Mouse (Mus musculus): ENCODE measurements around the gene Hist1h2ad.
"Not testable (repeated sequence)": the region's sequence is repeated elsewhere in the genome, so short reads cannot be mapped to it uniquely, and the experiment has no call there.

Gene Hist1h2ad

DNA sequence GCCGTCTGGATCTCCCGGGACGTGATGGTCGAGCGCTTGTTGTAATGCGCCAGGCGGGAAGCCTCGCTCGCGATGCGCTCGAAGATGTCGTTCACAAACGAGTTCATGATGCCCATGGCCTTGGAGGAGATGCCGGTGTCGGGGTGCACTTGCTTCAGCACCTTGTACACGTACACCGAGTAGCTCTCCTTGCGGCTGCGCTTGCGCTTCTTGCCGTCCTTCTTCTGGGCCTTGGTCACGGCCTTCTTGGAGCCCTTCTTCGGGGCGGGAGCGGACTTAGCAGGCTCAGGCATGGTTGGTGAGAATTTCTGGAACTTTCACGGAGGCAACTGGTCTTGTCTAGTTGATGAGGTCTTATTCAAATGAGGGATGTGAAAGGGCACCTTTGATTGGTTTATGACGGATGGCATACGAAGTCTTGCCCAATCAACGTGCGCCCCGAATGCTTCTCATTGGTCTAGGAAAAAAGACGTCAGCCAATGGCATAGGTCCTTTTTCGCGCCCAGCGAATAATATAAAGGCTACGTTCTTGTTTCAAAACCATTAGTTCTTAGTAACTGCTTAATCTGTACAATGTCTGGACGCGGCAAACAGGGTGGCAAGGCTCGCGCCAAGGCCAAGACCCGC is at the start of gene Hist1h2ad, which contains the start of gene Hist1h2bf:
TSS of gene Hist1h2ad (plus strand) at position 484 of the 627 bp plus-strand sequence.
TSS of gene Hist1h2bf (minus strand) at position 299 of the 627 bp plus-strand sequence.
- peak; percentile 60 for DNase-seq

- peak; percentile 66 for DNase-seq
These were observed 49.5 kb upstream of the Hist1h2ad start for GRCm38 (mm10) chr13:23524654-23525053.

DNA sequence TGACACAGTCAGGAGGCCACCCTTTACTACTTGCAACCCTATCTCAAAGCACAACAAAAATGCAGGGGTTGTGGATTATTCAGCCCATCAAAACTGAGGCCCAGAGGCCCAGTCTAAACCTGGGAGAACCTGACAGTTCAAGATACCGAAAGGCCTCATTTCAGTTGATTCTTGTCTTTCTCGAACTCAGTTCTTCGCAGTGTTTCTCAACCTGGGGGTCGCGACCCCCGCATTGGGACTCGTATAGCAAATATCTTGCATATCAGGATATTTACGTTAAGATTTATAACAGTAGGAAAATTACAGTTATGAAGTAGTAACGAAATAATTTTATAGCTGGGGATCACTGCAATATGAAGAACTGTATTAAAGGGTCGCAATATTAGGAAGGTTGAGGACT is 48.3 kb upstream of the Hist1h2ad start:
- no peak for DNase-seq

DNA sequence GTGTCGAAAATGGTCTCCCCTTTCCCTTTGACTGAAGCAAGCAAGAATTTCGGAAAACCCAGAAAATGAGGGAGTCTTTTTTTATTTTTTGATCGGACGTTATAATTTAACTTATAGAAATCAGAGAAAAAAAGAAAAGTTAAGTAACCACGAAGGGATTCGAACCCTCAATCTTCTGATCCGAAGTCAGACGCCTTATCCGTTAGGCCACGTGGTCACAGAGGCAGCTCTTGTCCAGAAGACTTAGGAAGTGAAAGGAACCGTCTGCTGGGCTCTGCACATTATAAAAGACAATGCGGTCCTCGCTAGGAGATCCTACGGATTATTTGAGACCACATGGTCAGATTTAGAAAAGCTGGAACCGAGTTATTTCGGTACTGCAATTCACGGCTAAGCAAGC is 47.9 kb upstream of the Hist1h2ad start:
- DNase-seq = peak; percentile 91

DNA sequence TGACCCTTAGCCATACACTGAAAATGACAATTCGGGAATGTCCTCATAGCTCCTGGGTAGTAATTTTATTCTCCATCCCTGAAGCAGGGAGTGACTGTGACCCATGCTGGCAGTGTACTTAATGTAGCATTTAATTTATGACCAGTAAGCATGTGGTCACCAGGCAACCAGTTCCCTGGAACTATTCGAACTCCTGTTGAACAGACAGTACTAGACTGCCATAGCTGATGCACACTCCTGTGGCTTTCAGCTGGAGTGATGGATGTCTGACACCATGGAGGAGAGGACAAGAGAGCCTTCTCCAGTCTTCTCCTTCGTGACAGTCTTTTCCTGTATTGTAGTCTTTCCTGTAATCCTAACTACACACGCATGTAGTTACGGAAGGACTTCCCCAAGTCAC is 45.2 kb upstream of the Hist1h2ad start:
- no peak for DNase-seq

DNA sequence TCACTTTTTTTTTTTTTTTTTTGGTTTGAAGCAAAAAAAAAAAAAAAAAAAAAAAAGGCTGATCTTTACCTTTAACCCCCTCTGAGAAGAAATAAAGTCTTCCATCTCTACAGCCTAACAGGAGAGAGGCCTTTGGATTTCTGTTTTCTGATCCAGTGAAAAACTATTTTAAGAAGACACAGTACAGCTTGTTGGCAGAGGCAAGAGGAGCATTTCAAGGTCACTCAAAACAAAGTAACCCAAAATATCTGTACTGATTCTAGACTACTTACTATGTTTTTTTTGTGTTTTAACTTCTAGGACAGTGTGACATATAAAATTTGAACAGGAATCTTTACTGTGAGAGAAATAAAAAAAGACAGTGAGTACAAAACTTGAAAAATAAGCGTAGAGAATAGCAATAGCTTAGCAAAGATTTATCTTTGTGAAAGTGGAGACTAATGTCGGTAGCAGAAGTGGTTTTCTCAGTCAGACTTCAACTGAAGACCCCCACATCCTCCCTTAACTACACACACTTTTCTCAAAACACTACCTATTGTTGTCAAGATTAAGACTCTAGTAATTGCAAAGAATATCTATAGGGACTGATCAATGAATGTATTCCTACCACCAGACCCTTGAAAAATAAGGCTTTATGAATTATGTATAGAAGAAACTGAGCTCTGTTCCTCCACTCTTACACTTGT is 44.6 kb upstream of the Hist1h2ad start:
- DNase-seq = no peak

DNA sequence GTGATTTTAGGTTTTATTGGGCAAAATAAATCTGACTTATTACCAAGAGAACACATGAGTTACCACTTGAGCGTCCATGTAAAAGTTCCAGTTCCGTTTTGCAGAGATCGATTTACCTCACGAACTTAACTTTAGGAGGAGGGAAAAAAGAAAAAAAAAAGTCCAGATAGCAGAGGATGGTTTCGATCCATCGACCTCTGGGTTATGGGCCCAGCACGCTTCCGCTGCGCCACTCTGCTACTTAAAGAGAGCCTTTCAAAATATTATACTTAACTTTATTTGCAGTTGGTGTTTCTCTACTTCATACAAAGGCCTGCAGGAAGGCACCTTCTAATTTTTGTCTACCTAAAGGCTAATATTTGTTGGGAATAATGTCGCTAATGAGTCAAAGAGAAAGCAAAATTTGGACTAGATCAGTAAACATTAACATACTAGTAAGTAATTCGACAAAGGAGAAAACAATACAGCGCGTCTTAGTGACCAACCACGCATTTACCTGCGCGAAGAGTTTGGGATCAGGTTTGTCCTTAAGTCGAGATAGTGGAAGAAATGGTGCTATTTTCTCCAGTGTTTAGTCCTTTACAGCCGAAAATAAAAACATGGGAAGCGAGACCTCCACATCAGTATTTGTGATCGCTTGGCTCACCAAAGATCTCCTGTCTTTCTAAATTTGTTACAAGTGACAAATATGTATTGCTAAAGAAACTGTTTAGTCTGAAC is 43.8 kb upstream of the Hist1h2ad start:
- DNase-seq = peak; percentile 72

DNA sequence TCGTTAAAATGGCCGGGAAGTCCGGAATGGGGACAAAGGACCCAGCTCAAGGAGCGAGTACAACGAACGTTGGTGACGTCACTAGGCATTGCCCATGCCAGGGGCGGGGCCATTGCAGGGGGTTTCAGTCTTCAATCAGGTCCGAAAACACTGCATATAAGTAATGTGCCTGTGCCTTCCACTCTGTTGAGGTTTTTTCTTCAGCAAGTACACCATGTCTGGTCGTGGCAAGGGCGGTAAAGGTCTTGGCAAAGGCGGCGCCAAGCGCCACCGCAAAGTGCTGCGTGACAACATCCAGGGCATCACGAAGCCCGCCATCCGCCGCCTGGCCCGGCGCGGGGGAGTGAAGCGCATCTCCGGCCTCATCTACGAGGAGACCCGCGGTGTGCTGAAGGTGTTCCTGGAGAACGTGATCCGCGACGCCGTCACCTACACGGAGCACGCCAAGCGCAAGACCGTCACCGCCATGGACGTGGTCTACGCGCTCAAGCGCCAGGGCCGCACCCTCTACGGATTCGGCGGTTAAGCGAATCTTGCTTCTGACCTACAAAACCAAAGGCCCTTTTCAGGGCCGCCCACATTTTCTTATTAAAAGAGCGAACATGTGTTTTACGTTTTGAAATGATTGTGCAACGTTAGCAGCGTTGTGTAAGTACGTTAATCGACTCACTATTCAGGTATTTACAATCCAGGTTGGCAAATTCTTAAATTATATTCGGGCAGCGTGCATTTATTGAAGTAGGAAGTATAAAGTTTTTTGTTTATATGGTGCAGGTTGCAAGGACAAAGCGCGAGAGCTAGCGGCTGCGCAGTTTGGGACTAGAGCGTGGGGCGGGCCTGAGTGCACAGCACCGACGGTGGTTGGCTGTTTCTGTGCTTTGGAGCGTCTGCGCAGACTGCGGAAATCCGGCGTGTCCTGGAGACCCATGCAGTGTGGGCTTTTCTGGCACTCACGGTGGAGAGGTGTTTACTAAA is 43.0 kb upstream of the Hist1h2ad start, which contains the start of gene Hist1h4h:
TSS of gene Hist1h4h (plus strand) at position 150 of the 975 bp plus-strand sequence.
- DNase-seq = peak; percentile 97

DNA sequence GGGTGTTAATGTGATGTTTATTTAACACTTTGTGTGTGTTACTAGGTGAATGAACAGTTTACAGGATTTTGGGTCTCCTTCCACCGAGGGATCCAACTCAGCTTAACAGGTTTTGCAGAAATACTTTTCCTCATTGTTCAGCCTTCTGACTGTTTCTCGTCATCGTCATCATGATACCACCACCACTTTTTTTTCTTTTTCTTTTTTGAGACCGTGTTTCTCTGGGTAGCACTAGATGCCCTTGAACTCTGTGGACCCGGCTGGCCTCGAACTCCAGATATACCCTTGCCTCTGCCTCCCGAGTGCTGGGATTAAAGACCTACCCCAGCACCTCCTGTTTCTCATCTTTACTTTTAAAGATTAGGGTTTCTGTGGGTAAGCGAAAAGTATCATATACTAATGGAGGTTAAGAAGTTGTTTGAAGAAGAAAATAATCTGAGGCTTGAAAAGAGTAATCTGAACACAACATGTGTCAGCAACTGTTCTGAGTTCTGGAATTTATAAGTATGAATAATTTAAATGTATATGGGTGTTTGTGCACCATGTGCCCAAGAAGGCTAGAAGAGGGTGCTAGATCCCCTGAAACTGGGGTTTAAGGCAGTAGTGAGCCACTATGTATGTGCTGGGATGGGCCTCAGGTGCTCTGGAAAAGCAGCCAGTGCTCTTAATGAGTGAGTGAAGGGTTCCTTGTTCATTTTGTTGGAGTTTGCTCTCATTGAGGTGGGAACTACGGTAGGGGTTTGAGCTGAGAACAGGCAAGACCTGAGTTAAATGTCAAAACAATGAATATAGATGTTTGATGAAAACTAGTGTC is 41.7 kb upstream of the Hist1h2ad start:
- DNase-seq = no peak

DNA sequence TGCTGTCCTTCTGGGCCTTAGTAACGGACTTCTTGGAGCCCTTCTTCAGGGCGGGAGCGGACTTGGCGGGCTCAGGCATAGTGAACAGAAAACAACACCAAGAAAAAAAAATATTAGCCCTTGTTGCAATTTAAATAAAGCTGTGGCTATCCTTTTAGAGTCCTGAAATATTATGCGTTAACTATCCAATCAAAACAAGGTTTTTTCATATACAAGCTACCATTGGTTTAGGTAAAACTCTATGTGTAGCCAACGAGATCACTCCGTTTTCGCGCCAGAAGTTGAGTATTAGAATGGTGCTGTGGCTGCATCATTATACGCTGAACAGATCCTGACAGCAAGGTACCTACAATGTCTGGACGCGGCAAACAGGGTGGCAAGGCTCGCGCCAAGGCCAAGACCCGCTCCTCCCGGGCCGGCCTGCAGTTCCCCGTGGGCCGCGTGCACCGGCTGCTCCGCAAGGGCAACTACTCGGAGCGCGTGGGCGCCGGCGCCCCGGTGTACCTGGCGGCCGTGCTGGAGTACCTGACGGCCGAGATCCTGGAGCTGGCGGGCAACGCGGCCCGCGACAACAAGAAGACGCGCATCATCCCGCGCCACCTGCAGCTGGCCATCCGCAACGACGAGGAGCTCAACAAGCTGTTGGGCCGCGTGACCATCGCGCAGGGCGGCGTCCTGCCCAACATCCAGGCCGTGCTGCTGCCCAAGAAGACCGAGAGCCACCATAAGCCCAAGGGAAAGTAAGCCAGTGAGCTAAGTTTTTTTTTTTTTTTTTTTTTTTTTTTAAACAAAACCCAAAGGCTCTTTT is 40.4 kb upstream of the Hist1h2ad start, which contains the start of gene Hist1h2af:
TSS of gene Hist1h2af (plus strand) at position 347 of the 808 bp plus-strand sequence.
- peak; percentile 61 for DNase-seq

GRCm38 (mm10) chr13:23534368-23535131 is 39.6 kb upstream of the Hist1h2ad start:
- no peak for DNase-seq

DNA sequence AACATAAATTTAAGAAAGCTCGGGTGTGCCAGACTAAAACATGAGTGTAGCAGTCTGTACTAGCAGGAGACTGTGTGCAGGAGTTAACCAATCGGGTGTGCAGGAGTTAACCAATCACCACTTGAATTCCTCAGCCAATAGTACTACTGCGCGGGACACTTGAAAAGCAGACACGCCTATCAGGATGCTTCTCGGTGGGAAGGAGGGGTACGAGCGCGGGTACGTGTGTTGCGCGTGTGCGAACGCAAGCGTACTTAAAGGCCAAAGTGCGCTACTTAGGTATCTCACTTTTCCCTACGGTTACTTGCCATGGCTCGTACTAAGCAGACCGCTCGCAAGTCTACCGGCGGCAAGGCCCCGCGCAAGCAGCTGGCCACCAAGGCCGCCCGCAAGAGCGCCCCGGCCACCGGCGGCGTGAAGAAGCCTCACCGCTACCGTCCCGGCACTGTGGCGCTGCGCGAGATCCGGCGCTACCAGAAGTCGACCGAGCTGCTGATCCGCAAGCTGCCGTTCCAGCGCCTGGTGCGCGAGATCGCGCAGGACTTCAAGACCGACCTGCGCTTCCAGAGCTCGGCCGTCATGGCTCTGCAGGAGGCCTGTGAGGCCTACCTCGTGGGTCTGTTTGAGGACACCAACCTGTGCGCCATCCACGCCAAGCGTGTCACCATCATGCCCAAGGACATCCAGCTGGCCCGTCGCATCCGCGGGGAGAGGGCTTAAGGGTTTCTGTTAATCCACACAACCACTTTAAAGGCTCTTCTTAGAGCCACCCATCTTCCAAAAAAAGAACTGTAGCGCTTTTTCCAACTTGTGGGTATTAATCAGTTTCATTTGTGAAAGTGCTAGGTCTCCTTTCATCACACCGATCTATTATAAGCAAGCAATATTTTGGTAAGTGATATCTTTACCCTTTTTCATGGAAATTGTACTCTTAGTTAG is 38.8 kb upstream of the Hist1h2ad start, which contains the start of gene Hist1h3g:
TSS of gene Hist1h3g (plus strand) at position 286 of the 939 bp plus-strand sequence.
- peak; percentile 78 for DNase-seq

DNA sequence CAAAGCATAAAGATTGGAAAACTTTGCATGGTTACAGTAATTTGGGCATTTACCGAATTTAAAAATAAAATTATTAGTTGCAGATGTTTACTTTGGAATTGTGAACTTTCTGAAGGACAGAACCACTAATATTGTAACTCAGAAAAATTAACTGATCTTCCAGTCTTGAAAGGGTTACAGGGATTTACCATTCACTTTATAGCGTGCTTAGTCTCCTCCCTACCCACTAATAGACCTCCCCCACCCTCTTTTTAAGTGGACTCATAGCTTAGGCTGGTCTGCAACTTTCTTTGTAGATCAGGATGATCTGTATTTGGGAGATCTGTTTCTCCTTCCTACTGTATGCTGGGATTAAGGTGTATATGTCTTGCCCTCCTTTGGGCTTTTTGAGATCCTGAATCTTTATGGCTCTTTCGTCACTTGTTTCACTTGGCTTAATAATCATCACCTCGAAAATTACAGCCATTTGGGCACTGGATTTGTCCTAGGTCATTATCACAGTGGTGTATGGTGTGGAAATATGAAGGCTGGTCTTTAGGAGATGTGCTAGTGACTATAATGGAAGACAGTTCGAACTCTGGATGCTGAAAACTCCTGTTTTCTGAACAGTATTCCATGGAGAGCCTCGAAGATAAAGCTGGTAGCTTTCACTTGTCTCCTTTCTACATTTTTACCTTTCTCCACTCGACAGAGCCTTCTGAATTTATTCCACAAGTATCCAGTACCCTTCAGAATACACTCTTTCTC is 37.9 kb upstream of the Hist1h2ad start:
- DNase-seq = no peak

GRCm38 (mm10) chr13:23537006-23537710 is 37.0 kb upstream of the Hist1h2ad start:
- DNase-seq = no peak

DNA sequence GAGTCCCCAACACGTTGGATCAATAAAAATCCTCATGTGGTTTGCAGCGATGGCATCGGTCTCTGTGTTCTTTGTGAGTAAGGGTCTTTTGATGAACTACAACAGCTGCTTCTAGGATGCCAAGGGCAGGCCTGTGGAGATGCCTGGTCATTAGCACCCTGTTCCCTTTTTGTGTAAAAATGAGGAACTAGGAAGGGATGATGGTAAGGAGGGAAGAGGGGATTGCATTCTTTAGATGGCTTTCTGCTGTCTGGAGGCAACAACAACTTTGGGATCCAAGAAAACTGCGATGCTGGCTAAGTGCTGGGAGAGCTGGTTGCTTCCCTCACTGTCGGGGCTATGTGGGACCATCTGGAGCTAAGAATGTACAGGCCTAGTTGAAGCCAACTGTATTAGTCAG is 35.9 kb upstream of the Hist1h2ad start:
- DNase-seq = no peak

- DNase-seq = not testable (repeated sequence)
These were observed 34.4 kb upstream of the Hist1h2ad start for GRCm38 (mm10) chr13:23539821-23540220.

GRCm38 (mm10) chr13:23541497-23541896 is 32.7 kb upstream of the Hist1h2ad start:
- DNase-seq = no peak

Measured in cerebellum, adult 8-10 months (tissue).